Comparison of ENCODE assay signal across 7 mouse cellular contexts in the genomic region with DNA sequence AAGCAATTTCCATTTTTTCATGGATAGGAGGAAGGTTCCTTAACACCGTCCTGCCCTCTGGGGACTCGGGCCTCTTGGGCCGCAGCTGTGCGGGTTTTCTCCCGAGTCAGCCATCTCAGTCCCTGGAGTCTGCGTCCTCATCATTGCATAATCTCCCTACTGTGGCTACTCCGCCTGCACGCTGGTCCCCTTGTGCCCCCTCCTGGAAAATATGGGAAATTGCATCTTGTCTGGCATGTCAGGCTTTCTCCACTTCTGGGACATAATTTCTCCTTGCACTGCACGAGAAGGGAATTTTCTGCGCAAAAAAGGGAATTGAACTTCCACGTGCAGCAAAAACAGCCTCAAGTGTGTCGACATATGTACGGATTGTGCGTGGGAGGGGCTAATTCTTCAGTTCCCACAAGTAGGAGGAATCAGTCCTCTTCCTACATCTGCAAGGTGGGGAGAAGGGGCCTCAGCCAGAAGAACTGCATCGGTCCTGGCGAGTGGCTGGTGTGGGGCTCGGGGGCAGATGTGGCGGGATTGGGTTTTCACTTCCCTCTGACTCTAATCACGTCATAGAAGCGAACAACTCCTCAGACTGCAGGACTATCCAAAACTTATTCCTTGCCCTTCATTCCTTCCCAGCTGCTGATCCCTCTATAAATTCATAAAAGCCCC.
DNase-seq lines count a peak whose midpoint lies in the region; ATAC-seq lines count a peak whose summit lies in the region.

No protein-coding gene starts in this region.

- H3K9ac ChIP-seq in intestine, embryonic 15.5 days: no peak overlapping the region; the same call in 1 of the 2 replicates

- no peak overlapping the region for H3K4me3 ChIP-seq in intestine, embryonic 15.5 days (replicated peaks)

- no peaks in the 10 kb centered on the region for H3K9me3 ChIP-seq in intestine, embryonic 15.5 days

- WGBS in intestine, embryonic 15.5 days: 6% methylated on average over 20 of the region's 20 CpGs

- H3K36me3 ChIP-seq in intestine, embryonic 15.5 days: no peaks in the 10 kb centered on the region

- peak; percentile 98 for ATAC-seq in intestine, embryonic 15.5 days

- intact Hi-C loops in gastrocnemius, postnatal 36 days (cut with DNase I): loop anchor here (5.0 kb wide), 2 partner anchors 419 to 509 kb away; partner anchors contain the start of gene Stxbp5
- intact Hi-C loops in left cerebral cortex, postnatal 25 days (cut with DNase I): loop anchor here (2.0 to 5.0 kb wide), 5 partner anchors 68 to 529 kb away; partner anchors contain the start of gene Stxbp5

- peak overlapping the region; percentile 49 for H3K4me2 ChIP-seq in intestine, embryonic 15.5 days (replicated peaks)

- no peaks in the 10 kb centered on the region for H3K4me1 ChIP-seq in intestine, embryonic 15.5 days (replicated peaks)

- H3K27me3 ChIP-seq in intestine, embryonic 15.5 days (replicated peaks): no peaks in the 10 kb centered on the region

- DNase-seq in adrenal gland, adult 2 months: peak; percentile 78
- DNase-seq in embryo, embryonic 10.5 days (ENCODE audit: low spot score): peak; percentile 86
- DNase-seq in gastrocnemius, postnatal 36 days: peak; percentile 37 to 58
- DNase-seq in left cerebral cortex, postnatal 25 days (ENCODE audit: low spot score in 2 of 2): peak; percentile 79 to 92
- DNase-seq in mesoderm, embryonic 11.5 days (ENCODE audit: low read depth, low spot score): peak; percentile 85
- DNase-seq in right cerebral cortex, postnatal 25 days: peak; percentile 73

- H3K27ac ChIP-seq in intestine, embryonic 15.5 days: no peak overlapping the region
